Mouse (Mus musculus) retina, embryonic 14.5 days (tissue): ENCODE measurements at regions not wholly inside any gene's neighbourhood (a gene's known extent, or its start where the extent isn't known, plus 50 kb on each side); places are given as distances from the start of the nearest gene placed in this dataset.
A peak's percentile ranks its signal among the peaks of the same experiment; 100 is the strongest.

Experiments
- DNase-seq: peaks from one replicate; pipeline ENCODE4 v3.0.0-alpha.2; 2015; ENCODE audit warnings: low spot score

- DNase-seq = peak; percentile 12
Measured at GRCm38 (mm10) chr15:68445341-68445740, 1944.6 kb upstream of the Lrrc6 start.

- peak; percentile 62 for DNase-seq
Measured at GRCm38 (mm10) chr15:68440636-68441035, 1939.9 kb upstream of the Lrrc6 start.

- no peak for DNase-seq
Measured at GRCm38 (mm10) chr15:68435961-68436360, 1935.3 kb upstream of the Lrrc6 start.

GRCm38 (mm10) chr15:68431251-68431650 lies 1930.5 kb upstream of the Lrrc6 start:
- no peak for DNase-seq

- DNase-seq = peak; percentile 50
Measured at GRCm38 (mm10) chr15:68430486-68430885, 1929.8 kb upstream of the Lrrc6 start.

GRCm38 (mm10) chr15:68428444-68429228 lies 1927.9 kb upstream of the Lrrc6 start:
- DNase-seq = peak; percentile 88

GRCm38 (mm10) chr15:68417142-68417541 lies 1916.4 kb upstream of the Lrrc6 start:
- DNase-seq = no peak

GRCm38 (mm10) chr15:68415401-68415925 lies 1914.8 kb upstream of the Lrrc6 start:
- peak; percentile 73 for DNase-seq

- DNase-seq = no peak
Measured at GRCm38 (mm10) chr15:68414047-68414446, 1913.3 kb upstream of the Lrrc6 start.

GRCm38 (mm10) chr15:68412697-68413096 lies 1912.0 kb upstream of the Lrrc6 start:
- no peak for DNase-seq

- no peak for DNase-seq
Measured at GRCm38 (mm10) chr15:68412156-68412555, 1911.4 kb upstream of the Lrrc6 start.

- no peak for DNase-seq
Measured at GRCm38 (mm10) chr15:68403554-68404070, 1902.9 kb upstream of the Lrrc6 start.

GRCm38 (mm10) chr15:68401726-68402125 lies 1901.0 kb upstream of the Lrrc6 start:
- DNase-seq = no peak

- DNase-seq = no peak
Measured at GRCm38 (mm10) chr15:68401006-68401405, 1900.3 kb upstream of the Lrrc6 start.

- DNase-seq = no peak
Measured at GRCm38 (mm10) chr15:68396566-68396965, 1895.9 kb upstream of the Lrrc6 start.

GRCm38 (mm10) chr15:68394749-68395148 lies 1894.0 kb upstream of the Lrrc6 start:
- peak; percentile 62 for DNase-seq

GRCm38 (mm10) chr15:68394157-68394556 lies 1893.4 kb upstream of the Lrrc6 start:
- no peak for DNase-seq

- DNase-seq = peak; percentile 18
Measured at GRCm38 (mm10) chr15:68391737-68392136, 1891.0 kb upstream of the Lrrc6 start.

- no peak for DNase-seq
Measured at GRCm38 (mm10) chr15:68389855-68390254, 1889.1 kb upstream of the Lrrc6 start.

- no peak for DNase-seq
Measured at GRCm38 (mm10) chr15:68387349-68388065, 1886.8 kb upstream of the Lrrc6 start.

GRCm38 (mm10) chr15:68384571-68385335 lies 1884.0 kb upstream of the Lrrc6 start:
- no peak for DNase-seq

GRCm38 (mm10) chr15:68375166-68375565 lies 1874.5 kb upstream of the Lrrc6 start:
- no peak for DNase-seq
